Mouse (Mus musculus) hindbrain, embryonic 15.5 days (tissue): Measurements from ENCODE around the gene Pipox. TPM values are rescaled to one million over a fixed set of nuclear protein-coding genes. Genes with fewer than 3 reads are reported as not detected.

ENCODE experiments used
- ATAC-seq: fragments of 200-750 bp; cut with Nextera tagmentation; 2 replicates; pipeline ENCODE4 v1.8.0; 2017; ENCODE audit warnings: low read depth, moderate number of reproducible peaks, moderate TSS enrichment; ENCODE audit not compliant: low FRiP score
- H3K27ac ChIP-seq: fragments of 300-500 bp; sonication (generic); replicated peaks from 2 replicates; pipeline ENCODE4 v1.5.1; 2015; ENCODE audit warnings: mild to moderate bottlenecking, inconsistent platforms
- H3K27me3 ChIP-seq: fragments of 300-500 bp; sonication (generic); 2 replicates; pipeline ENCODE4 v1.6.1; 2015; ENCODE audit warnings: control low read depth, inconsistent platforms
- H3K36me3 ChIP-seq: fragments of 300-500 bp; sonication (generic); 2 replicates; pipeline ENCODE4 v1.6.1; 2015; ENCODE audit warnings: control low read depth, inconsistent platforms
- H3K4me1 ChIP-seq: fragments of 300-500 bp; sonication (generic); replicated peaks from 2 replicates; pipeline ENCODE4 v1.6.1; 2015; ENCODE audit warnings: control low read depth, inconsistent platforms
- H3K4me2 ChIP-seq: fragments of 300-500 bp; sonication (generic); 2 replicates; pipeline ENCODE4 v1.6.1; 2015; ENCODE audit warnings: moderate library complexity, mild to moderate bottlenecking, inconsistent platforms
- H3K4me3 ChIP-seq: fragments of 300-500 bp; sonication (generic); 2 replicates; pipeline ENCODE4 v1.5.1; 2015; ENCODE audit warnings: mild to moderate bottlenecking, inconsistent platforms
- H3K9ac ChIP-seq: fragments of 300-500 bp; sonication (generic); 2 replicates; pipeline ENCODE4 v1.6.1; 2015; ENCODE audit warnings: inconsistent platforms
- H3K9me3 ChIP-seq: fragments of 300-500 bp; sonication (generic); 2 replicates; pipeline ENCODE4 v1.6.1; 2016; ENCODE audit warnings: control low read depth, inconsistent platforms
- WGBS: fragments of 180-500 bp; shearing (Covaris S2); methylation state at CpG from one replicate; pipeline ENCODE4 v1.1.7; 2015; 5-methylcytosine and 5-hydroxymethylcytosine counted together
- polyA plus RNA-seq: library from polyadenylated mRNA; unstranded; fragments of >200 nt; fragmentation: Nextera tagmentation; extraction: Ambion mirVana; gene quantifications from 2 replicates; pipeline ENCODE4 v1.2.1, GENCODE M21; 2015

The Pipox gene
- polyA plus RNA-seq, 1 experiment from 2014 or later: 5.1 TPM

DNA sequence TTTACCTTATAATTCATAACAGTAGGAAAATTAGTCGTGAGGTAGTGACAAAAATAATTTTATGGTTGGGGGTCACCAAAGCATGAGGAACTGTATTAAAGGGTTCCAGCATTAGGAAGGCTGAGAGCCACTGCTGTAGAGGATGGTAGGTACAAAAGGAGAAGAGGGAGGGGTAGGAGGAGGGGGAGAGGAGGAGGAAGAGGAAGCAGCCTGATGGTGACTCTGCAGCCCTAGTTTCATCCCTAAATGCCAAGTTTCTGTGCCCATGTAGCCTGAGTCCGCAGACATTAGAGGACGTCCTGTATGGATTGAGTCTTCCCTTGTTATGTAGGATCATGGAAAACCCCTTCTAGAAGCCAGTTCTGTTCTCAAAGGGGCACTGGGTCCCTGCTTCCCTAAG, 20.8 kb downstream of the Pipox start:
- no peaks in the 10 kb centered on the region for H3K36me3 ChIP-seq
- peaks cover 53% of the 10 kb centered on the region for H3K4me1 ChIP-seq
- H3K27ac ChIP-seq: peak overlapping the region; percentile 77
- no peak overlapping the region for H3K4me2 ChIP-seq
- no peaks in the 10 kb centered on the region for H3K27me3 ChIP-seq
- no peak overlapping the region for H3K4me3 ChIP-seq
- H3K9ac ChIP-seq: no peak overlapping the region
- no peak for ATAC-seq
- no peaks in the 10 kb centered on the region for H3K9me3 ChIP-seq
- WGBS: 49% methylated on average over 3 of the region's 3 CpGs

DNA sequence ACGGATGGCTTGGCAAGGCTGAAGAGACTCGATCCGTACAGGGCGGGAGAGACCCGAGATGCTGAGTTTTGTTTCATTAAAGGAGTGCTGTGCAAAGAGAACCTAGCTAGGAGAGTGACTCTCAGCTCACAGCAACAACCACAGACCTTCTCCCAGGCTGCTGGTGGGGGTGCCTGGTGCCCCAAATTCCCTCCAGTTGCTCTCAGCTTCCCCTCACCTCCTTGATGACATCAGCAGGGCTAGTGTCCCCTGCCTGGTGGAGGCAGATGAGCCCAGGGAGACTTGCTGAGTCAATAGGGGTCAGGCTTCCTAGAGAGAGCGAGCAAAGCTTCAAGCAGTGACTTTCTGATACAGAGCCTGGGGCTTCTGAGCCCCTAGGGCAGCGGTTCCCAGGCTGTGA, 21.2 kb downstream of the Pipox start:
- Histone ChIP-seq H3K9me3 (no peaks in the 10 kb centered on the region), H3K4me2 (peak overlapping the region; percentile 37), H3K4me3 (no peak overlapping the region), H3K4me1 (peaks cover 58% of the 10 kb centered on the region), H3K27ac (peak overlapping the region; percentile 77), H3K9ac (no peak overlapping the region), H3K36me3 (no peaks in the 10 kb centered on the region), H3K27me3 (no peaks in the 10 kb centered on the region)
- WGBS: 9% methylated on average over 7 of the region's 7 CpGs
- peak; percentile 43 for ATAC-seq

DNA sequence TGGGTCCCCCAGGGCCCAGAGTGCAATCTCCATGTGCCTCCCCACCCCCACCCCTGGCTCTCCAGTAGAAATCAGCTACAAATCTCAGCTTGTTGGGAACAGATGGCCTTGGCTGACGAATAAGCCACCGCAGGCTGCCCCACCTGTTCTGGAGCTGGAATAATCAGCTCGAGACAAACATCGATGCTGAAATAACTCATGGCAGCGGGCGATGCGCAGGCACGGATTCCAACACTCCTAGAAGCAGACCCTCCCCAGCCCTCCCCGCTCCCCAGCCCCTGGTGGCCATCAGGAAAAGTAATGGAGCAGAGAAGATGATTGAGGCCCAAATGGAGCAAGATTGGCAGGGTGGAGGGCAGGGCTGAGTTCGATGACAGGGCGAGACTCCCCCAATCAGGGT, 21.7 kb downstream of the Pipox start:
- Histone ChIP-seq H3K9ac (no peak overlapping the region), H3K4me3 (no peak overlapping the region), H3K27ac (peak overlapping the region; percentile 77), H3K4me2 (peak overlapping the region; percentile 37), H3K9me3 (no peaks in the 10 kb centered on the region), H3K36me3 (no peaks in the 10 kb centered on the region), H3K4me1 (peaks cover 62% of the 10 kb centered on the region), H3K27me3 (no peaks in the 10 kb centered on the region)
- 4% methylated on average over 11 of the region's 11 CpGs for WGBS
- peak; percentile 37 for ATAC-seq

DNA sequence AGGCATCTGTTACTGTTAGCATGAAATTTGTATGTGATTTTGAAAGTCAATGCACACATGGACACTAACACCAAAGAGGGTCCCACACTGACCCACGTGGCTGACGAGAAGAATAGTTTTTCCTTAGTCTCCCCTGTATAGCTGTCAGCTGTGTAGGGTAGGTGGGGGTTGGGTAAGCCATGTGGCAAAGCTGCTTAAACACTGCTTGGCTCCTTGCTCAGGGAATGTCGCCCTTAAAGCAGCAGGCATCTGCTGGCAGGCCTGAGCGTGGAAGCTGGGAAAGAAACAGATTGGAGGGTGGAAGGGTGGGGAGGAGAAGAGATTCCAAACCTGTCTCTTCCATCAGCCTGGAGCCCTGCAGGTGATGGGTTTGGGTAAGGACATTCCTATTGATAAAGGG, 22.5 kb downstream of the Pipox start:
- 18% methylated on average over 4 of the region's 4 CpGs for WGBS
- H3K4me1 ChIP-seq: peaks cover 63% of the 10 kb centered on the region
- peak; percentile 60 for ATAC-seq

DNA sequence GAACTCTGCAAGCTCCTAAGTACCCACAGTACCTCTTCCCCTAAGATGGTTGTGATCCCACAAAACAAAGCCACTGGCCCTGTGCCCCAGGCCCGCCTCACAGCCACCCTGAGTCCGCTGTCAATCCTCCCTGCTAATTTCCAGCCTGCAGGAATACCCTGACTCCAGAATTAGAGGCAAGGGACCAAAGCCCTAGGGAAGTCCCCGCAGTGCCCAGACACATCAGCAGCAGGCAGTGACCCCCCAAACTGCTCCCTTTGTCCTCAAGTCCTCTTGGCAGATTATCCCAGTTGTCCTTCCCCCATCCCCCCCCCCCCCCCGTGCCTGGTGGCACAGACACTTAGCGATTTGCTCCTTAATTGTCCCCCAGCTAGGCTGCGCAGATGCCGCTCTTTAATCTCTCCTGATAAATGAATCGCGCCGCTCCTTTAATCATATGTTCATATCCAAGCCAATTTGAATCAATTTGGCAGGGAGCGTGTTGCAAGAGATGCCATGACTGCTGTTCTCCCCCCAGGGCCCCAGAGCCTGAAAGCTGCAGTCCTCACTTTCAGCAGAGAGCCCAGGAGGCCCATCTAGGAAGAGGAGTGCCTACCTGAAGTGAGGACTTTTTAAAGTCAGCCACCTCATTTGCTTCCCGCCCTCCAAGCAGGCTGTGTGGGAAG, 26.3 kb downstream of the Pipox start:
- peaks cover 40% of the 10 kb centered on the region for H3K4me1 ChIP-seq

More for the DNA sequence above, 22.5 kb downstream of the Pipox start:
- Histone ChIP-seq H3K9me3 (no peaks in the 10 kb centered on the region), H3K36me3 (no peaks in the 10 kb centered on the region), H3K9ac (no peak overlapping the region), H3K27ac (peak overlapping the region; percentile 57), H3K4me2 (no peak overlapping the region), H3K27me3 (no peaks in the 10 kb centered on the region), H3K4me3 (no peak overlapping the region)

DNA sequence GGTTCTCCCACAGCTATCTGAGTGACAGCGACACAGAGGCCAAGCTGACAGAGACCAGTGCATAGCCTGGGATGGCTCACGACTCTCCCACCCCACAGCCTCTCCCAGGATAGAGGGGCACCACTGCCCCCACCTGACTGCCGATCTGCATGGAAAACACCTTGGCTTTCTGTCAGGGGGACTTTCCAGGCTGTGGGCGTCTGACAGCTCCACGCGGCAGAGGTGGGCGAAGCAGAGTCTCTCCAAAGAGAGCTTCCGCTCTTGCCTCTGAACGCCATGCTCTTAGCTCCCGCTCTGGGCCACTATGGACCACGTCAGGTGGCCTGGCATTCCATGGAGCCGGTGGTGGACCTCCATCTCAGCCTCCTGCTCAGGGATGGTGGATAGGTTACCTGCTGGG, 29.1 kb downstream of the Pipox start:
- H3K9me3 ChIP-seq: no peaks in the 10 kb centered on the region
- 67% methylated on average over 12 of the region's 12 CpGs for WGBS
- H3K27me3 ChIP-seq: no peaks in the 10 kb centered on the region
- ATAC-seq: no peak
- H3K27ac ChIP-seq: no peak overlapping the region
- H3K4me3 ChIP-seq: no peak overlapping the region
- H3K36me3 ChIP-seq: 0 out of 2 replicates have a peak, but pooled peaks cover 3% of the 10 kb centered on the region
- peaks cover 33% of the 10 kb centered on the region for H3K4me1 ChIP-seq
- H3K4me2 ChIP-seq: no peak overlapping the region
- H3K9ac ChIP-seq: no peak overlapping the region

More for the DNA sequence above, 26.3 kb downstream of the Pipox start:
- 13% methylated on average over 11 of the region's 12 CpGs for WGBS
- no peaks in the 10 kb centered on the region for H3K27me3 ChIP-seq
- no peak overlapping the region for H3K4me2 ChIP-seq
- H3K9ac ChIP-seq: no peak overlapping the region
- H3K9me3 ChIP-seq: no peaks in the 10 kb centered on the region
- no peak for ATAC-seq
- H3K27ac ChIP-seq: 0 out of 2 replicates have a peak overlapping the region, but pooled peaks have one; percentile 61
- no peaks in the 10 kb centered on the region for H3K36me3 ChIP-seq
- H3K4me3 ChIP-seq: no peak overlapping the region

DNA sequence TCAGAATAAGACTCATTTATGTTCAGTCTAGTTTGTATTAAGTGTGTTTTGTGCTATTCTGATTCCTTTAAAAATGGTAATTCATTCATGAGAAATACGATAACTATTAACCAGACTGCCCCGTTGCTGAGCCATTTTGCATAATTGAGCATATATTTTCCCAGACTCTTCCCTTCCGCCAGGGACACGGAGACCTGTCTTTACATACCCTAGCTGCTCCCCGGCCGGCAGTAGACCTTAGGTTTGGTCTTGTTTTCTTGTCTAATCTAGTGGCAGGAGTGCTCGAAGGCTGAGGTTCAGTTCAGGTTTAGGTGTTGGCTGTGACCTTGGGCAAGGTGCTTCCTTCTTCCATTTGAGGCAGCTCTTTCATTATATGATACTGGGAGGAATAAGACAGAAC, 31.0 kb downstream of the Pipox start:
- WGBS: 64% methylated on average over 7 of the region's 7 CpGs
- H3K4me1 ChIP-seq: peaks cover 43% of the 10 kb centered on the region

DNA sequence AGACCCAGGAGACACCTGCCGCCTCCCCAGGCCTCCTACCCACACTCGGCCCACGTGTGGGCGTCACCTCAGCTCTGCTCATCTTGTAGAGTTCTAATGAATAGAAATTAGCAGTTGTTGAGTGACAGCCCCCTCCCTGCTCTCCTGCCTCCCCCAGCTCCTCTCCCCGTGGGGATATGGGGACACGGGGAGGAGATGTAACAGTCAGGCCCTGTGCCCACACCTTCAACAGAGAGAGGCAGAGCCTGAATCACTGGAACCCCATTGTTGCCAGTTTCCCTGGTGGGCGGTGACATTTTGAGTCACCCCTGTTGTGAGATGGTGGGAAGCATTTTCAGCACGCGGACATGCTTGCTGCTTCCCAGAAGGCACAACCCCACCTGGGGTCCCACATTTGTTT, 32.9 kb downstream of the Pipox start:
- peaks cover 8% of the 10 kb centered on the region; the same call in 1 of the 2 replicates for H3K36me3 ChIP-seq
- no peak overlapping the region for H3K27ac ChIP-seq
- no peak overlapping the region for H3K4me2 ChIP-seq
- H3K4me1 ChIP-seq: peaks cover 46% of the 10 kb centered on the region
- no peak for ATAC-seq
- no peaks in the 10 kb centered on the region for H3K9me3 ChIP-seq
- 71% methylated on average over 9 of the region's 9 CpGs for WGBS
- no peak overlapping the region for H3K4me3 ChIP-seq
- no peak overlapping the region for H3K9ac ChIP-seq
- H3K27me3 ChIP-seq: no peaks in the 10 kb centered on the region

More for the DNA sequence above, 31.0 kb downstream of the Pipox start:
- no peak for ATAC-seq
- H3K36me3 ChIP-seq: 0 out of 2 replicates have a peak, but pooled peaks cover 4% of the 10 kb centered on the region
- H3K9me3 ChIP-seq: no peaks in the 10 kb centered on the region
- no peak overlapping the region for H3K4me2 ChIP-seq
- no peak overlapping the region for H3K4me3 ChIP-seq
- no peak overlapping the region for H3K27ac ChIP-seq
- no peaks in the 10 kb centered on the region for H3K27me3 ChIP-seq
- H3K9ac ChIP-seq: no peak overlapping the region

DNA sequence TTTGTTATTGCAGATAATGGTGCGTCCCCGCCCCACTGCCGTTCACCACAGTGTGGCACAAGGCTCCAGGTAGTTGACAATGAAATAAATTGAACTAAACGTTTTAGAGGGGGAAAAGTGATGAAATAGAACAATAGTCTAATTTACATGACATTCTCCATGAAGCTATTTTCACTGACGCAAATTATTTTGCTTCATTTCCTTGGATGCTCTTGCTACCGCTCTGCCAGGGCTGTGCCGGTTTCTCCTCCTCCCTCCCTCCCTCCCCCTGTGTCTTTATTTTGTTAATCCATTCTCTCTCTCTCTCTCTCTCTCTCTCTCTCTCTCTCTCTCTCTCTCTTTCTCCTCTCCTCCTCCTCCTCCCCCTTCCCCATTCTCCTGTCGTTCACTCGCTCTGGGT, 35.3 kb downstream of the Pipox start:
- ATAC-seq: no peak
- peak overlapping the region; percentile 79 for H3K27ac ChIP-seq
- H3K4me3 ChIP-seq: no peak overlapping the region
- WGBS: 28% methylated on average over 9 of the region's 9 CpGs
- H3K4me2 ChIP-seq: no peak overlapping the region
- H3K9me3 ChIP-seq: no peaks in the 10 kb centered on the region
- H3K4me1 ChIP-seq: peaks cover 68% of the 10 kb centered on the region
- peaks cover 8% of the 10 kb centered on the region; the same call in 1 of the 2 replicates for H3K36me3 ChIP-seq
- H3K9ac ChIP-seq: no peak overlapping the region
- no peaks in the 10 kb centered on the region for H3K27me3 ChIP-seq

DNA sequence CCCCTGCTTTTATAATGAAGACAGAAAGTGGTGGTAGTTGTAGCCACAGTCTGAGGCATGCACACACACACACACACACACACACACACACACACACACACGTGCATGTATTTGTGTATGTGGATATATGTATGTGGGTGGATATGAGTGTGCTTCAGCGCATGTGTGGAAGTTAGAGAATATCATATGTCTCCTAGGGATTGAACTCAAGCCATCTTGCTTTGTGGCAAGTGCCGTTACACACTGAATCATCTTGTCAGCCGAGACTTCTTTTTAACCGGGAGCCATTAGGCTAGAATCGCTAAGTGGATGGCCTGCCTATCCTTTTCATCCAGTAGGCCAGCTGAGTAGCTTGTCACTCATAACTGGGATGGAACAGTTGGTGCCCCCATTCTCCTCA, 36.8 kb downstream of the Pipox start:
- Histone ChIP-seq H3K9ac (no peak overlapping the region), H3K36me3 (peaks cover 20% of the 10 kb centered on the region), H3K4me1 (peaks cover 71% of the 10 kb centered on the region), H3K4me2 (no peak overlapping the region), H3K9me3 (no peaks in the 10 kb centered on the region), H3K27ac (peak overlapping the region; percentile 58), H3K4me3 (no peak overlapping the region), H3K27me3 (no peaks in the 10 kb centered on the region)
- WGBS: 75% methylated on average over 6 of the region's 6 CpGs
- ATAC-seq: no peak

DNA sequence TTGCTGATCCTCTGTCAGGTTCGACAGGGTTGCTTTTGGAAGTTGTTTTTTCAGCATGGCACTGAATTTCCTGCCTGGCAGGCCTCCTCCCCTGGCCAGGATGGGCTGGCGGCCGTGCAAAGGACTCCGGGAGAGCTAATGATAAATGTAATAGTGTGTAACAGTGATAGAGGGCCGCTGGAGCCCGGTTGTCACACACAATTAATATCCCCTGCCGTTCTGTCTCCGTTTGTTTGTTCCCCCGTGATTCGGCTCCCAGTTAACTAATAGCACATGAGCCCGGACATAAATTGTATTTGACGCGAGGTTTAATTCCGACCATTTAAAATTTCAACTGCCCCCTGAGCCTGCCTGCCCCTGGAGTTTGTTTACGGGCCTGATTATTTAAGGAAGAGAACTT, 38.5 kb downstream of the Pipox start:
- H3K9ac ChIP-seq: no peak overlapping the region
- no peaks in the 10 kb centered on the region for H3K9me3 ChIP-seq
- no peak overlapping the region for H3K4me3 ChIP-seq
- H3K27ac ChIP-seq: peak overlapping the region; percentile 58
- peaks cover 77% of the 10 kb centered on the region for H3K4me1 ChIP-seq
- ATAC-seq: no peak
- no peaks in the 10 kb centered on the region for H3K27me3 ChIP-seq
- no peak overlapping the region for H3K4me2 ChIP-seq
- WGBS: 23% methylated on average over 15 of the region's 15 CpGs
- H3K36me3 ChIP-seq: peaks cover 17% of the 10 kb centered on the region

DNA sequence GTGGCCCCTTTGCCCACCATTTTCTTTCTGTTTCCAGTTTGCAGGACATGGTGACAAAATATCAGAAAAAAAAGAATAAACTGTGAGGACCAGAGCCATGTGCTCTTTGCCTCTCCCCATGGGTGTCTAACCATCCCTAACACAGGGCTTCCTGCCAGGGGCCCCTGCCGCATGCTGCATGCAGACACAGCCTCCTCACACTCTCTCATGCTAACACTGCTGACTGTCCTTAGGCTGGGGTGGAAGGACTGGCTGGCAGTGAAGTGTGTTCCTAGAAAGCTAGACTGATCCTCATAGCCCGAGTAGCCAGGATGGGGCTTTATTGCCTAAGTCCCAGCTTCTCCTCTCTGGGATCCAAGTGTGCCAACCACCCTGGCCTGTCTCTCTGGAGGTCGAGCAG, 39.3 kb downstream of the Pipox start:
- H3K27me3 ChIP-seq: no peaks in the 10 kb centered on the region
- peak overlapping the region; percentile 58 for H3K27ac ChIP-seq
- peaks cover 83% of the 10 kb centered on the region for H3K4me1 ChIP-seq
- WGBS: 52% methylated on average over 3 of the region's 3 CpGs
- H3K9ac ChIP-seq: no peak overlapping the region
- no peaks in the 10 kb centered on the region for H3K9me3 ChIP-seq
- no peak overlapping the region for H3K4me3 ChIP-seq
- ATAC-seq: no peak
- no peak overlapping the region for H3K4me2 ChIP-seq
- peaks cover 17% of the 10 kb centered on the region for H3K36me3 ChIP-seq
